Mouse (Mus musculus) CH12.LX (cell line): ENCODE measurements around the gene Smoc1.

ENCODE experiments used
- CHD2 ChIP-seq: IDR thresholded peaks from 2 replicates; pipeline ENCODE4 v1.6.1; 2011; ENCODE audit warnings: low read length, improper control_type of control experiment
- EP300 ChIP-seq: IDR thresholded peaks from 2 replicates; pipeline ENCODE4 v1.6.1; 2011; ENCODE audit warnings: low read length, improper control_type of control experiment
- ETS1 ChIP-seq: conservative IDR thresholded peaks from 2 replicates; pipeline ENCODE4 v1.6.1; 2012; ENCODE audit warnings: low read depth, mild to moderate bottlenecking, inconsistent platforms, low read length, improper control_type of control experiment, moderate library complexity
- JUN ChIP-seq: IDR thresholded peaks from 2 replicates; pipeline ENCODE4 v1.6.1; 2011; ENCODE audit warnings: low read depth, mild to moderate bottlenecking, low read length, improper control_type of control experiment, moderate library complexity; ENCODE audit not compliant: insufficient read depth
- USF2 ChIP-seq: conservative IDR thresholded peaks from 2 replicates; pipeline ENCODE4 v1.6.1; 2011; ENCODE audit warnings: low read depth, low read length, improper control_type of control experiment
- ZMIZ1 ChIP-seq: IDR thresholded peaks from 2 replicates; pipeline ENCODE4 v1.6.1; 2012; ENCODE audit warnings: low read depth, mild to moderate bottlenecking, inconsistent platforms, low read length, improper control_type of control experiment

DNA sequence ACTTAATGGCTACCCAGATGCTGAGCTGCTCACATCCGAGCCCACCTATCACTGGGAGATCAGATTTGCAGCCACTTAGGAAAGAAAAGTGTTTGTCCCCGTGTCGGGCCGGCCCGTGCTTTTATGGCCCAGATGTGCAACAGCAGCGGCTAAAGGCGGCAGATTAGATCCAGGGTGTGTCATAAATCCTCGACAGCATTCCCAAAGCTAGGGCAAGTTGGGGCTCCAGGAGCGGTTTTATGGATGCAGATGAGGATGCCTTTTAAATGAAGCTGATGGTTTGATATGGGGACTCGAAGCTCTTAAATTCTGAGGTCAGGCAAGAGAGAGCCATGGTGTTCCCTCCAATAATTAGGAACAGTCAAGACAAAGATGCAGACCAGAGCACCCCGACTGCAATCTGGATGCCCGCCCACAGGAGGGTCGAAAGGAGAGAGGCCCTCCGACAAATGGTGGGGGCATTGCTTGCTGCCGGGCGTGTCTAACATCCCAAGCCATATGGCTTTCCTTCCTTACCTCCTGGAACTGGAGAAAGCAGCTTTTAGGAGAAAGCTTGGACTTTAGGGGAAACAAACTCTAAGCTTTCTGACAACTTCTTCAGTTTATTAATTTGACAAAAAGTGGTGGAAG, 1.8 kb downstream of the Smoc1 start:
- TF ChIP-seq USF2 (no peak), ZMIZ1 (no peak), EP300 (no peak), CHD2 (no peak), ETS1 (no peak), JUN (no peak)
